Mouse (Mus musculus): ENCODE data around the gene Arhgap22.

DNA sequence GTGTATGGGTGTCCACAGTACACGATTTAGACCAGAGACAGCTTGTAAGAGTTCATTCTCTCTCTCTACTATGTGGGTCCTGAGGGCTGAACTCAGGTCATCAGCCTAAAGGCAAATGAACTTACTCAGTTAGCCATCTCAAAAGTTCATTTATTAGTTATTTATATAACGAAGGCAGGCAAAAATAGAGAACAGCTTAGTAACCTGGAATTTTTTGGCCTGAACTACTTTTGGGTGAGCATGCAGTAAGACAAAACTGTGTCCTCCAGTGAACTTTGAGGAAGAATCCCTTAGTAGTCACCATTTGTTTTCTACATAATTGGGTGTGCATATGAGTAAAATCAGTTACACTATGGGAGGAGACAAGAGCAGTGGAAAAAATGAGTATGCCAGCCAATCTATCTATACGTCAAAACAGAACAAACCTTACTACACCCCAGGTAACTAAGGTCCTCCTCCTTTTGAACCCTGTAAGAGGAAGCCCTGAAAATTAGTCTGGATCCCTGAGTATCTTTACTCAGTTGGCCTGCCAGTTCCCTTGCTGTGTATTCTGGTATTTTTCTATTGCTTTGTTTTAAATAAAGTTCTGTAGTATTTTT, 204.6 kb downstream of the Arhgap22 start:
- TF ChIP-seq POLR2A (IDR thresholded peaks at IDR 0.05; ENCODE audit: insufficient read depth, low read length) (no peak), CTCF (IDR thresholded peaks at IDR 0.05; ENCODE audit: low read depth, low read length) (no peak), EP300 (IDR thresholded peaks at IDR 0.05; ENCODE audit: insufficient read depth, low read depth, low read length) (no peak)

Data from ES-Bruce4 (cell line).